Mouse (Mus musculus): ENCODE data around the gene Ttc36. TPM values are rescaled to one million over a fixed set of nuclear protein-coding genes. Genes with fewer than 3 reads are reported as not detected.

The Ttc36 gene
- polyA plus RNA-seq (2021; fragmentation: Nextera tagmentation): not detected in 2 replicates
- long read RNA-seq, experiment 1, partial matches to known transcripts: 1 of 1 reads
- long read RNA-seq, experiment 1, other reads (novel, unspliced or antisense): 0 of 1 reads
- long read RNA-seq, experiment 2: 0 reads

DNA sequence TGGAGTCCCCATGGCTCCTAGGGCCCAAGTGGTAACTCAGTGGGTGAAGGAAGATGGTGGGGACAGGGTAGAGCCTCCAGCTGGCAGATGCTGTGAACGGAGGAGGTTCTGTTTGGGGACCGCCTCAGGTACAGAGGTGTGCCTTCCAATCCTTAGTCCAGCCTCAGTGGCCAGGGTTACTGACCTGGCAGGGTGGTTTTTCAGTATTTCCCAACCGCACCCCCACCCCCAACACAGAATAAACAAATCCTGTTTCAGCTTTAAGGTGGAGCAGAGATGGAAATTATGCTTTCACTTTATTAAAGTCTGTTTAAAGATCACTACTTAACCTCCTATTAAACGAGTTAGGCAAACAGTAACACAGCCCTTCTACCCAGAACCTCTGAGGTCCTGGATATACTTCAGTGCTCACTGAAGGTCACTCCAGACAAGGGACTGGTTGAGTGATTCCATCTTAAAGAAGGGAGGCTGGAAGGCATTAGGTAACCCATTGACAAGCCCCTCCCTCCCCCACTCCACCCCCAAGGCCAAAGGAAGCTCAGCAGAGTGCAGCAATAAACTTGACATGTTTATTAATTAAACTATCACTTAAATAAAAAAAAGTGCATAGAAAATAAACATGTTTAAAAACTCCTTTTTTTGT is at the start of gene Ttc36:
Ttc36 (minus strand) TSS at position 265 of the 643 bp plus-strand sequence.

GRCm38 (mm10) chr9:44799102-44799957 is 3.5 kb downstream of the Ttc36 start, which contains the start of gene Tmem25:
Gene Tmem25, minus strand, starts transcription at chr9:44799307.

DNA sequence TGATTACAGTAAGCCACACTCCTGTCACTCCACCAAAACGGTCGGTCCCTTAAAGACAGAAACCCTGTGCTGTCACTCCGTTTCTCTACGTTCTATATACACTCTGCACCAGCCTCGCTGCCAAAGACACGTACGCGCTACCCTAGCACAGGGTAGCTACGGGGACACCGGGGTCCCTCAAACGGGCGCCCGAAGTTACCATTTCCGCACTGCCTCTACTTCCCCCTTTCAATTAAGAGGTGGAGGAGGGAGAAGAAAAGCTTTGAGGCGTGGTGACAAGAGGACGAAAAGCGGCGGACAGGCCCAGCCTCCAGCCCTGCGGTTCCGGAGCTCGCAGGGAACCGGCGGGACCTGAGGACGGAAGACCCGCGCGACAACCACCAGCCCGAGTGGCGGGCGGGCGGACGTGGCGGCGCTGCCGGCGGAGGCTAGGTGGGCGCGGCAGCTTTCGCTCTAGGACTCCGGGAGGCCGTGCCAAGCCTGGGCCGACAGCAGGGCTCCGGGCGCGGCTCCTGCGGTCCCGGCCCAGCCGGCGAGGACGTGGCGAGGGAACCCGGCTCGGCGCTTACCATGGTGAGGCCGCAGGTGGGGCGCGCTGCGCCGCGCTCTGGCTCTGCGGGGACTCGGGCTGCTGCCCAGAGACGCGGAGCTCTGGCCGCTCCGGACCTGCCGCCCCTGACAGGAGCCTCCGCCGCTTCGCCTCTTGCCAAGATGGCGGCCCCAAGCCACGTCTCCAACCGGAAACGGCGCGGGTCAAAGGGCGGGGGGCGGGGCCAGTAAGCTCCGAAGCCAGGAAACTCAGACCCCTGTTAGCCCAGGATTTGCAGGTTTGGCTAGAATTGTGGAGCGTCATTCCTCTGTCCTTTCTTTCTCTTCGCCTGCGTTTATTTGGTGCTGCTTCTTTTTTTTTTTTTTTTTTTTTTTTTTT is 35.5 kb downstream of the Ttc36 start, which contains the start of the genes Arcn1 and Ift46:
Arcn1 (minus strand) TSS at position 745 of the 928 bp plus-strand sequence.
Ift46 (plus strand) TSS at position 808 of the 928 bp plus-strand sequence.

Other genes with a start within 250 kb of the Ttc36 start
- not detected in 2 replicates for gene Cxcr5, start 241.2 kb downstream of the Ttc36 start, polyA plus RNA-seq (2021; fragmentation: Nextera tagmentation)
- 15.6 and 18.4 TPM in 2 replicates for gene Ddx6, start 198.2 kb downstream of the Ttc36 start, polyA plus RNA-seq (2021; fragmentation: Nextera tagmentation)
- gene Treh, start 129.8 kb downstream of the Ttc36 start, polyA plus RNA-seq (2021; fragmentation: Nextera tagmentation): not detected in 2 replicates
- 9.7 and 13.5 TPM in 2 replicates for gene Phldb1, start 67.9 kb downstream of the Ttc36 start, polyA plus RNA-seq (2021; fragmentation: Nextera tagmentation)
- 34.9 and 42.3 TPM in 2 replicates for gene Arcn1, start 35.2 kb downstream of the Ttc36 start, polyA plus RNA-seq (2021; fragmentation: Nextera tagmentation)
- gene Ift46, start 35.2 kb downstream of the Ttc36 start, polyA plus RNA-seq (2021; fragmentation: Nextera tagmentation): 60.3 and 65.9 TPM in 2 replicates
- gene Tmem25, start 3.8 kb downstream of the Ttc36 start, polyA plus RNA-seq (2021; fragmentation: Nextera tagmentation): 58.9 and 64.0 TPM in 2 replicates
- 5.1 and 6.0 TPM in 2 replicates for gene Kmt2a, start 78.2 kb upstream of the Ttc36 start, polyA plus RNA-seq (2021; fragmentation: Nextera tagmentation)
- gene Atp5l, start 117.7 kb upstream of the Ttc36 start, polyA plus RNA-seq (2021; fragmentation: Nextera tagmentation): 1,488 and 1,660 TPM in 2 replicates
- 25.5 and 41.4 TPM in 2 replicates for gene Ube4a, start 162.5 kb upstream of the Ttc36 start, polyA plus RNA-seq (2021; fragmentation: Nextera tagmentation)
- gene Cd3g, start 177.4 kb upstream of the Ttc36 start, polyA plus RNA-seq (2021; fragmentation: Nextera tagmentation): not detected in 2 replicates
- gene Cd3d, start 178.7 kb upstream of the Ttc36 start, polyA plus RNA-seq (2021; fragmentation: Nextera tagmentation): 0.06 TPM in 1 of 2 replicates, not detected in the other
- 0.06 TPM in 1 of 2 replicates, not detected in the other for gene Cd3e, start 206.6 kb upstream of the Ttc36 start, polyA plus RNA-seq (2021; fragmentation: Nextera tagmentation)
- 0.72 and 1.3 TPM in 2 replicates for gene Mpzl2, start 236.7 kb upstream of the Ttc36 start, polyA plus RNA-seq (2021; fragmentation: Nextera tagmentation)

Data from left cerebral cortex, adult 6 months (tissue).